Mouse (Mus musculus) hindbrain, embryonic 16.5 days (tissue): ENCODE data around the gene Ebf1. TPM values are rescaled to one million over a fixed set of nuclear protein-coding genes. Genes with fewer than 3 reads are reported as not detected.

Experiments used
- ATAC-seq: fragments of 200-750 bp; cut with Nextera tagmentation; 2 replicates; pipeline ENCODE4 v1.8.0; 2017; ENCODE audit warnings: moderate TSS enrichment, moderate library complexity
- H3K27ac ChIP-seq: fragments of 300-500 bp; sonication (generic); 2 replicates; pipeline ENCODE4 v1.5.1; 2014; ENCODE audit warnings: low read depth, mild to moderate bottlenecking, control low read depth, low read length, moderate library complexity
- H3K27me3 ChIP-seq: fragments of 300-500 bp; sonication (generic); replicated peaks from 2 replicates; pipeline ENCODE4 v1.6.1; 2014; ENCODE audit warnings: low read length; ENCODE audit not compliant: control insufficient read depth, insufficient read depth
- H3K36me3 ChIP-seq: fragments of 300-500 bp; sonication (generic); 2 replicates; pipeline ENCODE4 v1.6.1; 2014; ENCODE audit warnings: mild to moderate bottlenecking, low read length, moderate library complexity, mixed read lengths; ENCODE audit not compliant: control insufficient read depth, insufficient read depth
- H3K4me1 ChIP-seq: fragments of 300-500 bp; sonication (generic); 2 replicates; pipeline ENCODE4 v1.6.1; 2014; ENCODE audit warnings: low read depth, low read length; ENCODE audit not compliant: control insufficient read depth, insufficient read depth
- H3K4me2 ChIP-seq: fragments of 300-500 bp; sonication (generic); 2 replicates; pipeline ENCODE4 v1.6.1; 2014; ENCODE audit warnings: mild to moderate bottlenecking, low read length, control low read depth, moderate library complexity
- H3K4me3 ChIP-seq: fragments of 300-500 bp; sonication (generic); 2 replicates; pipeline ENCODE4 v1.5.1; 2014; ENCODE audit warnings: mild to moderate bottlenecking, low read length, control low read depth, moderate library complexity
- H3K9ac ChIP-seq: fragments of 300-500 bp; sonication (generic); 2 replicates; pipeline ENCODE4 v1.6.1; 2014; ENCODE audit warnings: low read depth, mild to moderate bottlenecking, control low read depth, low read length, moderate library complexity
- H3K9me3 ChIP-seq: fragments of 300-500 bp; sonication (generic); 2 replicates; pipeline ENCODE4 v1.6.1; 2014; ENCODE audit warnings: mild to moderate bottlenecking, low read length, moderate library complexity; ENCODE audit not compliant: control insufficient read depth
- WGBS: fragments of 180-500 bp; shearing (Covaris S2); extraction: QIAGEN DNeasy Blood & Tissue Kit; methylation state at CpG from one replicate; pipeline ENCODE4 v1.1.7; 2014; 5-methylcytosine and 5-hydroxymethylcytosine counted together
- polyA plus RNA-seq: library from polyadenylated mRNA; unstranded; fragments of >200 nt; fragmentation: Nextera tagmentation; extraction: Ambion mirVana; gene quantifications from 2 replicates; pipeline ENCODE4 v1.2.1, GENCODE M21; 2015

Ebf1 gene
- polyA plus RNA-seq, 1 experiment from 2014 or later, result 111 TPM

DNA sequence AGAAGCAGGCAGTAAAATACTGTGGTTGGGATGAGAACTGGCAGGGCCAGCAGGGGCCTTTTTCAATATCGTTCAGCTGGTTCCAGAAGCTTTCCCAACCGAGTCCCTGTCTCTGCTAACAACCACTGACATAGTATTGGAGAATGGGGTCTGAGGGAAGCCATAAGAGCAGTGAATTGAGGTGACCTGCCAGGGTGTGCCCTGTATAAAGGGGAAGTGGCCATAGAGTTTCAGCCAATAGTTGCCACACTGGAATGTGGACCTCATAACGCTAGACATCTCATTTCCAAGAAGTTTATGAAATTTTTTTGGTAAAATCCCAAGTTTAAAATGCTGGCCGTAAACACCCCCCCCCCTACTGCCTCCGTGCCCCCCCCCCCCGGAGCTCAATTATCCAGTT, 193.9 kb downstream of the Ebf1 start:
- Histone ChIP-seq H3K4me2 (no peak overlapping the region), H3K27ac (no peak overlapping the region), H3K4me3 (no peak overlapping the region), H3K9me3 (no peaks in the 10 kb centered on the region), H3K36me3 (no peaks in the 10 kb centered on the region), H3K27me3 (no peaks in the 10 kb centered on the region), H3K9ac (no peak overlapping the region), H3K4me1 (peaks cover 12% of the 10 kb centered on the region)
- 73% methylated on average over 6 of the region's 6 CpGs for WGBS
- ATAC-seq, result no peak

DNA sequence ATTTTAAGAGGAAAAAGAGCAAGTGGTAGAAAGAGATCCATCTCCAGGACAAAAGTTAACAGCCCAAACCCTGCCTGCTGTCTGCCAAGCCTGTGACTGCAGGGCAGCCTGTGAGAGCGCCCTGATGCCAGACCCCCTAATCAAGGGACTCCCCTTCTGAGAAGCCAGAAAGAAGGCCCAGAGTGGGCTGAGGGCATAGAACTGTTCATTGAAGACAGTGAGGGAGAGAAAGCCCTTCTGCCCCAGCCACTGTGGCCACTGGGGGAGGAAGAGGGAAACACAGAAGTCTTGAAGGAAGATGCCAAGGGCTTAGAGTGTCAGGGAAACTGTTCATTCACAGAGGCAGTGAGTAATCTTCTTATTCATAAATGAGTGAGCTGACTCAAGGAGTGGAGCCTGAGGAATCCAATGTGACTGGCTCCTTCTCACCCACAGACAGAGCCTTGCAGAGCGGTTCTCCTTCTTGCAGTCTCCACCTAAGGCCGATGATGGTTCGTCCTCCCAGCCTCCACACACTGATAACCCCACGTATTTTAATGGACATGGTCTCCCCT, 195.2 kb downstream of the Ebf1 start:
- Histone ChIP-seq H3K4me2 (no peak overlapping the region), H3K36me3 (no peaks in the 10 kb centered on the region), H3K4me1 (peaks cover 5% of the 10 kb centered on the region), H3K9me3 (no peaks in the 10 kb centered on the region), H3K27me3 (no peaks in the 10 kb centered on the region), H3K4me3 (no peak overlapping the region), H3K27ac (no peak overlapping the region), H3K9ac (no peak overlapping the region)
- peak; percentile 25; the same call in 1 of the 2 replicates for ATAC-seq
- WGBS, result 88% methylated on average over 5 of the region's 5 CpGs

DNA sequence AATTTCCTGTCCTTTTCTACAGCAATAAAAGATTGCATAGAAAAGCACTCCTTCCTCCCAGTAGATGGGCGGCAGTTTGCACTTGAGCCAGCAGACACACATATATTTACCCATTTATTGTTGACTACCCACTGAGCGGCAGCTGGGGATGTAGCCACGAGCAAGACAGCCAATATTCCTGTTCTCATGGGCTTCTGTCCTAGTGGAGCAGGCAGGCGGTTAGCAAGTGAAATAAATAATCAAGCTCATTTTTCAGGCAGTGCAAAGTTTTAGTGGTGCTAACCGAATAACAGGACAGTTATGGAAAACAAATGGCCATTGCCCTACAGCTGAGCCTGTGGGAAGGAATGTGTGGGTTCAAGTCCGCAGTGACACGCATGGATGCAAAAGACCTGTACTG, 196.4 kb downstream of the Ebf1 start:
- Histone ChIP-seq H3K4me1 (peaks cover 5% of the 10 kb centered on the region), H3K27me3 (no peaks in the 10 kb centered on the region), H3K9ac (no peak overlapping the region), H3K4me2 (no peak overlapping the region), H3K36me3 (no peaks in the 10 kb centered on the region), H3K27ac (no peak overlapping the region), H3K9me3 (no peaks in the 10 kb centered on the region), H3K4me3 (no peak overlapping the region)
- ATAC-seq, result no peak
- WGBS, result 53% methylated on average over 7 of the region's 7 CpGs

DNA sequence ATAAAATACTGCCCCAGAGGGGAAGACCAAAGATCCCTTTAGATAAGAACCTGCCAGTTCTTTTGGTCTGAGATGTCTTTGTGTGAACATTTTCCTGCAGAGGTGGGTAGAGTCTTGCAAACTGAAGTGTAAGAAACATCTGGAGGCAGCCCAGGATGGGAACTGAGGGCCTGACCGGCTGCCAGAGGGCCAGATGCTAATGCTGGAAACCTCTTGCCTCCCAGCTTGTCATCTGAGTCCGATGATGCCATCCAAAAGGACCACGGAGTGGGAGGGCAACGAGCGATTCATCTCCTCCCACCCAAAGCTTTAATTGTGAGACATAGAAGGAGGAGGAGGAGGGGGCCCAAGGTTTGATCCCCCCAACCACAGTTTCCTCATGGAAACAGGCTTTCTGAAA, 197.7 kb downstream of the Ebf1 start:
- Histone ChIP-seq H3K4me1 (peaks cover 5% of the 10 kb centered on the region), H3K9ac (no peak overlapping the region), H3K27me3 (no peaks in the 10 kb centered on the region), H3K4me3 (no peak overlapping the region), H3K9me3 (no peaks in the 10 kb centered on the region), H3K4me2 (no peak overlapping the region), H3K27ac (no peak overlapping the region), H3K36me3 (no peaks in the 10 kb centered on the region)
- WGBS, result 56% methylated on average over 5 of the region's 5 CpGs
- no peak for ATAC-seq

DNA sequence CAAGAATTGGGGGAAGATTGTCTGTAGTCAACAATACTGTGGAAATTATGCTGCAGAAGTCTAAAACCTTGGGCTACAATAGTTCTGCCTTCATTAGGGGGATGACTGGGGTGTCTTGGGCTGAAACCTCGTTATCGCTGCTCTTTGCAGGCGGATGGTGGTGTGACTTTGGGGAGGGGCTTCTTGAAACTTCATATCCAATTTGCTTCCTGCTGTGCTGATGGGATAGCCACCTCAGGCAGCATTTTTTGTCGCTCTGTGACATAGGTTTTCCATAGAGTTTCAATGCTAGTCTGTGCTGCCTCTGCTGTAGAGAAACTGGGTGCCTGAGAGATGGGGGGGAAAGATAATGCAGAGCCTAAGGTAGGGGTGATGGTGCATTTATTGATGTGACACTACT, 198.9 kb downstream of the Ebf1 start:
- no peaks in the 10 kb centered on the region for H3K9me3 ChIP-seq
- H3K4me1 ChIP-seq, result peaks cover 8% of the 10 kb centered on the region
- H3K4me2 ChIP-seq, result no peak overlapping the region
- WGBS, result 61% methylated on average over 4 of the region's 4 CpGs
- no peaks in the 10 kb centered on the region for H3K36me3 ChIP-seq
- no peak overlapping the region for H3K9ac ChIP-seq
- no peak overlapping the region for H3K27ac ChIP-seq
- no peak overlapping the region for H3K4me3 ChIP-seq
- ATAC-seq, result no peak
- H3K27me3 ChIP-seq, result no peaks in the 10 kb centered on the region

DNA sequence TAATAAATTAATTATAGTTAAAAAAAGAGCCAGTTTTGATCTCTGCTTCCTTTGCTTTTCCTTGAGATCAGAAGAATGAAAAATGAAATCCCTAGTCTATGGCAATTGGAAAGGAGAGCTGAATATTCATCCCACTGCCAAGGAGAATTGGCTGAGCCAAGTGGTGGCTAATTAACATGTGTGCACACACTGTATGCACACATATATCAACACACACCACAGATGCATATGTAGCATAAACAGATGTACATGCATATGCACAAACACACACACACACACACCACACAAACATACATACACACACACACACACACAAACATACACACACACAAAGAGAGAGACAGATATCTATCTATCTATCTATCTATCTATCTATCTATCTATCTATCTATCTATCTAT, 205.2 kb downstream of the Ebf1 start:
- peaks cover 3% of the 10 kb centered on the region; the same call in 1 of the 2 replicates for H3K4me1 ChIP-seq
- H3K4me2 ChIP-seq, result no peak overlapping the region
- H3K9ac ChIP-seq, result no peak overlapping the region
- no peak overlapping the region for H3K27ac ChIP-seq
- no peak for ATAC-seq
- no peaks in the 10 kb centered on the region for H3K9me3 ChIP-seq
- H3K36me3 ChIP-seq, result no peaks in the 10 kb centered on the region
- no peak overlapping the region for H3K4me3 ChIP-seq
- H3K27me3 ChIP-seq, result no peaks in the 10 kb centered on the region

DNA sequence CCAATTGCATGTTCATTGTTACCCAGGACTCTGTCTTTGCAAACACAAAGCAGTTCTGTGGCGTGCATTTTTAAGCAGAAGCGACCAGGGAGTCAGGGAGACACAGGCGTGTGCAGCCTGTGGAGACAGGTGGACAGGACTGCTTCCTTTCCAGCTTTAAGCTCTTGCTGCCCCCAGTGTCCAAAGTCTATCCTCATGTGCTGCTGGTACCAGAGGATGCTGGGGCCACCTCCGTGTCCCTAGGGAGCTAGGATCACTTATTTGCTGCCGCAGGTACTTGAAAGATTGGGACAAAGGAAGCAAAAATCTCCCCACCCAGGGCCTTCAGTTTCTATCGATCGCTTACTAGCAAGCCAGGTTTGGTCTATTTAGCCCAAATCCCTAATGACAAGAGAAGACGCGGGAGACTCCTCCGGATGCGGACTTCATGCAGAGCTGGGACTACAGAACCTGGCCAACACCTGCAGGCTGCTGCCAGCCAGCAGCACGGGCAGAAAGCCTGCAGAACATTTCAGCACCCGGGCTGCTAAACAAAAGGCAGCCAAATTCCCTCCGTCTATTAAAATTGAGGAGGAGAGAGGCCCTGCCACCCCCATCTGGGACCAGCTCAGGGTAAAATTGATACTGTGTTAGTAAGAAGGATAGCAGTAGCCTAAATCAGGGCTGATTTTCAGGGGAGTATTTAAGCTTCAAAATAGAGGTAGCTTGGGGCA, 215.3 kb downstream of the Ebf1 start:
- ATAC-seq, result no peak
- H3K36me3 ChIP-seq, result no peaks in the 10 kb centered on the region
- no peak overlapping the region for H3K4me3 ChIP-seq
- WGBS, result 13% methylated on average over 14 of the region's 14 CpGs
- peaks cover 18% of the 10 kb centered on the region for H3K4me1 ChIP-seq
- H3K27me3 ChIP-seq, result no peaks in the 10 kb centered on the region
- H3K9ac ChIP-seq, result peak overlapping the region; percentile 42; the same call in 1 of the 2 replicates
- no peaks in the 10 kb centered on the region for H3K9me3 ChIP-seq
- H3K27ac ChIP-seq, result peak overlapping the region; percentile 65
- peak overlapping the region; percentile 52 for H3K4me2 ChIP-seq

DNA sequence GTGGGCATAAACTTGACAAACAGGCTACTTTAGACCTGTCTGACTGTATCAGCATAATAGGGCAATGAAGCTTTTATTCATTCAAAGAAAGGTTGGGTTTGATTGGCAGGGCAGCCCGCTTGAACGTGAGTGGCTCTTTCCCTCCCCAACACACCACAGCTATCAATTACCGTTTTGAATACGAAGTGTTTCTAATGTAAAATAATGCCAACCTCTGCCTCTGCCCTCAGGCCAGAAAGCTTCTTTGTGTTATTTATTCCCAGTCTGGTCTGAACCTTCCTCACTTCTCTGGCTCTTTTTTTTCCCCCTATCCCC, 215.8 kb downstream of the Ebf1 start:
- 2% methylated on average over 4 of the region's 4 CpGs for WGBS
- Histone ChIP-seq H3K4me3 (no peak overlapping the region; the same call in 1 of the 2 replicates), H3K27me3 (no peaks in the 10 kb centered on the region), H3K9ac (peak overlapping the region; percentile 42; the same call in 1 of the 2 replicates), H3K4me2 (peak overlapping the region; percentile 52), H3K4me1 (peaks cover 18% of the 10 kb centered on the region), H3K9me3 (no peaks in the 10 kb centered on the region), H3K27ac (peak overlapping the region; percentile 2; the same call in 1 of the 2 replicates), H3K36me3 (no peaks in the 10 kb centered on the region)
- 0 out of 2 replicates have a peak, but pooled peaks have one; percentile 5 for ATAC-seq

DNA sequence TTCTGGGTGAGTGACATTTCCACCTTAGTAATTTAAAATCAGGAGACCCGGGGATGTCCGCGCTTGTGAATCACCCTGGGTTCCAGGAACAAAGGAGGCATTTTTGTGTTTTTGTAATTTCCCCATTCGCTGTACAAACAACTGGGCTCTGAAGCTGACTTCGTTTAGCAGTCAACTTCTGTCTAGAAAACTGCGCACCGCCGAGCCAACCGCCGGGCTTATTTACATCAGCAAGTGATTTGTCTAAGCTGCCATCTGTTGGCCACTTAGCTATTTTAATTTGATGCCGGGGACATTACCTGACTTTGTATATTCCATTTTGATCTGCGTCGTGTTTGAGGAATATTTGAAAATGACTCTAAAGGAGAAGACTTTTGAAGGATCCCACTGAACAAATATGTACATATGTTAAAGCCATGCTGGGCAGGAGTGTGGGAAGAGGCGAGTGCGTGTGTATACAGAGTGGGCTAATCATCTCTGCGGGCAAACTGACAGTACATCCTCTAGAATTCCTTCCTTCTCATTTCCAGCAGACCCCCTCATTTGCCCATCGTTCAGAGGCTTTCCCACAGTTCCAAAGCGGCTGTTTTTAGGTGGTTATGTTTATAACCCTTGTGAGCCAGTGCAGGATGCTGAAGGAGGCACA, 216.4 kb downstream of the Ebf1 start:
- 16% methylated on average over 18 of the region's 18 CpGs for WGBS
- peak overlapping the region; percentile 52 for H3K4me2 ChIP-seq
- peak overlapping the region; percentile 42; the same call in 1 of the 2 replicates for H3K9ac ChIP-seq
- H3K9me3 ChIP-seq, result no peaks in the 10 kb centered on the region
- peak overlapping the region; percentile 2; the same call in 1 of the 2 replicates for H3K27ac ChIP-seq
- H3K4me1 ChIP-seq, result peaks cover 20% of the 10 kb centered on the region
- no peaks in the 10 kb centered on the region for H3K27me3 ChIP-seq
- ATAC-seq, result no peak
- H3K4me3 ChIP-seq, result peak overlapping the region; percentile 20; the same call in 1 of the 2 replicates
- no peaks in the 10 kb centered on the region for H3K36me3 ChIP-seq
